Mouse (Mus musculus): ENCODE measurements around the gene Efcab1. TPM values are rescaled to one million over a fixed set of nuclear protein-coding genes. Genes with fewer than 3 reads are reported as not detected.
"Not testable (repeated sequence)": the region's sequence is repeated elsewhere in the genome, so short reads cannot be mapped to it uniquely, and the experiment has no call there.

The Efcab1 gene
- polyA plus RNA-seq, 1 experiment from 2014 or later, result 1.2 TPM

DNA sequence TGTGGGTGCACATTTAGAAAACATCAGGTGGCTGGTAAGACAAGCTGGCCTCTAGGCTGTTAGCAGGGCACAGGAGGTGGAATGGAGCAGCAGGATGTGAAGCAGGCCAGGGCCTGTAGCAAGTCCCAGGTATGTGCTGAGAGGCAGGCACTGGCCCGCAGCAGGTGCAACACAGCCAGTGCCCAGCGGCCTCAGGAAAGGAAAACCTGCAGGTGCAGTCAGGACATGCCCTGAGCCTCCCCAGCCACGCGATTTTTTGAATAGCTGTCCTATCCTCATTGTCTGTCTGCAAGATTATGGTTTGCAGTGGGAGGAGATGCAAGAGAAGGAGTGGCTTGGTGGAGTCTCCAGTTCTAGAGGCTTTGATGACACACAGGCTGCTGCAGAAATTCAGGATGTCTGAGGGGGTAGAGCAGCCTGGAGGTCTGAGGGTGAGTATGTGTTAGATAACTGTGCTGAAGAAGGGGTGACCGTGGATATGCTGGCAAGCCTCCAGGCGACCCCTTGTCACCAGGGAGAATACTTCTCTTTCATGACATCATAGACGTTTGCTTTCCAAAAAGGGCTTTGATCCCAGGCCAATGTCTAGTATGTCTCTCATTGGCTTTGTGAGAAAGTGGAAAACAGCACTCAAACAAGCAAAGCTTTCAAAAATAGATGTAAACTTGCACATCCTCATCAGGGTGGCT, 30.2 kb downstream of the Efcab1 start:
- WGBS, result 59% methylated on average over 7 of the region's 7 CpGs
- not testable (repeated sequence) for H3K9ac ChIP-seq (ENCODE audit: low read depth, low read length); H3K36me3 ChIP-seq (ENCODE audit: control insufficient read depth, insufficient read depth, low read length); H3K4me2 ChIP-seq; H3K4me1 ChIP-seq (replicated peaks; ENCODE audit: control insufficient read depth, insufficient read depth, low read length); ATAC-seq (replicated peaks; ENCODE audit: low FRiP score); H3K27me3 ChIP-seq (replicated peaks; ENCODE audit: control insufficient read depth, insufficient read depth, low read length); H3K9me3 ChIP-seq (ENCODE audit: control insufficient read depth, low read length); H3K27ac ChIP-seq (ENCODE audit: low read depth, low read length); H3K4me3 ChIP-seq (ENCODE audit: low read depth, low read length); DNase-seq (ENCODE audit: low spot score)

DNA sequence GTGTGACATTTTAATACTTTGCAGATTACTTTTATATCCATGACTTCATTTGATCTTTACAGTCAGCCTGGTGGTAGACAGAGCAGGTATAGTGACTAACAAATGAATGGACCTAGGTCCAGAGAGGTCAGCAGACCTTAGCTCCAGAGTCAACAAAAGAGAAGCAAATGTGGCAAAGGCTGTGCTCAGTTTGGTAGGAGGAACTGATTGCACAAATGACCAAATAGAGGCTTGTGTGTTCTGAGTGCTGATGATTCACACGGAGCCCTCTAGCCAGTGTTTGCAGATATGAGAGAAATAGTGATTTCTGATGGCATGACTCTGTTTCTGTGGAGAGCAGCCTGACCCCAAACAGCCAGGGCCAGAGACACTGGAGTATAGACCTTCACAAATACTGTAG, 33.1 kb downstream of the Efcab1 start:
- ATAC-seq (replicated peaks; ENCODE audit: low FRiP score) (peak; percentile 74), DNase-seq (ENCODE audit: low spot score) (no peak)
- H3K9me3 ChIP-seq (ENCODE audit: control insufficient read depth, low read length), result no peaks in the 10 kb centered on the region
- H3K9ac ChIP-seq (ENCODE audit: low read depth, low read length), result no peak overlapping the region
- H3K4me2 ChIP-seq, result no peak overlapping the region
- H3K36me3 ChIP-seq (ENCODE audit: control insufficient read depth, insufficient read depth, low read length), result no peaks in the 10 kb centered on the region
- 53% methylated on average over 1 of the region's 1 CpGs for WGBS
- no peak overlapping the region for H3K4me3 ChIP-seq (ENCODE audit: low read depth, low read length)
- no peaks in the 10 kb centered on the region for H3K4me1 ChIP-seq (replicated peaks; ENCODE audit: control insufficient read depth, insufficient read depth, low read length)
- no peak overlapping the region for H3K27ac ChIP-seq (ENCODE audit: low read depth, low read length)
- no peaks in the 10 kb centered on the region for H3K27me3 ChIP-seq (replicated peaks; ENCODE audit: control insufficient read depth, insufficient read depth, low read length)

DNA sequence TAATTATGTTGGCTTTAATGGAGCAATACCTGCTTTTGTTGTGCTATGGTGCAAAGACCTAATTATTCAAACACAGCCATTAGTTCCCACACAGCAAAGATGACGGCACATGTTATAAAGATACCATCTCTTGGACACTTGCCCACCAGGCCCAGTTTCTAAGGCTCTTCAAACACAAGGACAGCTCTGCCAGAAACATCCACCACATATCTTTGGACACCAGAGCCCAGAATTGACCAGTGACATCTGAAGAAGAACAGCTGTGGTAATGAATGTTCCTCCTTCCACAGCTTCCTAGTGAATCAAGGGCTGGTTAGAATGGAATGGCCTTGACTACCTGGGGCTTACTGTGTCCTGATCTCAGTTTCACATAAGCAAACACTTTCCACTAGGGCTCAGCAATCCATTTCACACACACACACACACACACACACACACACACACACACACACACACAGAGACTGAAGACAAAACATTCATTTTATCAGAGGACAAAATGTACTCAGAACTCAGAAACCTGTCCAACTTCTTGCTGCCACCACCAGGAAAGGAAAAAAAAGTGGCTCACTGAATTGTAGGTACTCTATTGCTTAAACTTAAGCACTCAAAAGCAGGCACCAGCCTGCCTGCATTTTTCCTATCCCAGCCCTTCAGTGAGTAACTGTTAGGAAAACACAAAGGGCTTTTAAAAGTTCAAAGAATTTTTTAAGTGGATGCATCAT, 33.7 kb downstream of the Efcab1 start:
- Histone ChIP-seq H3K9me3 (ENCODE audit: control insufficient read depth, low read length) (no peaks in the 10 kb centered on the region), H3K4me3 (ENCODE audit: low read depth, low read length) (no peak overlapping the region), H3K27me3 (replicated peaks; ENCODE audit: control insufficient read depth, insufficient read depth, low read length) (no peaks in the 10 kb centered on the region), H3K4me1 (replicated peaks; ENCODE audit: control insufficient read depth, insufficient read depth, low read length) (no peaks in the 10 kb centered on the region), H3K4me2 (no peak overlapping the region), H3K9ac (ENCODE audit: low read depth, low read length) (no peak overlapping the region), H3K36me3 (ENCODE audit: control insufficient read depth, insufficient read depth, low read length) (no peaks in the 10 kb centered on the region), H3K27ac (ENCODE audit: low read depth, low read length) (no peak overlapping the region)
- DNase-seq (ENCODE audit: low spot score) (no peak), ATAC-seq (replicated peaks; ENCODE audit: low FRiP score) (no peak)
- WGBS, result 63% methylated on average over 1 of the region's 1 CpGs

DNA sequence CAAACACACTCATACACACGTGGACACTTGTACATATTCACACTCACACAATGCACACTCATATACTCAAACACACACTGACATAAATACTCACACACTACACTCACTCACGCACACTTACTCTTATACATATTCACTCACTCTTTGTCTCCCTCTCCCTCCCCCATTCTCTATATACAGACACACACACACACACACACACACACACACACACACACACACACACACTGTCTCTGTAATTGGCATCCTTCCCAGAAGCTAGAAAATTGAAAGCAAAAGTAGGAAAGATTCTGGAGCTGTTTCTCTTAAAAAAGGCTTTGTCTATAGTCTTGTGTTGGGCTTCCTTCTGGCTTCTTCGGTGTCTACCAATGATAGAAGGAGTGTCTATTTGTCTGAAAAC, 34.5 kb downstream of the Efcab1 start:
- DNase-seq (ENCODE audit: low spot score) (no peak), ATAC-seq (replicated peaks; ENCODE audit: low FRiP score) (no peak)
- Histone ChIP-seq H3K9ac (ENCODE audit: low read depth, low read length) (no peak overlapping the region), H3K9me3 (ENCODE audit: control insufficient read depth, low read length) (no peaks in the 10 kb centered on the region), H3K27me3 (replicated peaks; ENCODE audit: control insufficient read depth, insufficient read depth, low read length) (no peaks in the 10 kb centered on the region), H3K4me3 (ENCODE audit: low read depth, low read length) (no peak overlapping the region), H3K4me1 (replicated peaks; ENCODE audit: control insufficient read depth, insufficient read depth, low read length) (no peaks in the 10 kb centered on the region), H3K4me2 (no peak overlapping the region), H3K27ac (ENCODE audit: low read depth, low read length) (no peak overlapping the region), H3K36me3 (ENCODE audit: control insufficient read depth, insufficient read depth, low read length) (no peaks in the 10 kb centered on the region)
- WGBS, result 71% methylated on average over 3 of the region's 3 CpGs

DNA sequence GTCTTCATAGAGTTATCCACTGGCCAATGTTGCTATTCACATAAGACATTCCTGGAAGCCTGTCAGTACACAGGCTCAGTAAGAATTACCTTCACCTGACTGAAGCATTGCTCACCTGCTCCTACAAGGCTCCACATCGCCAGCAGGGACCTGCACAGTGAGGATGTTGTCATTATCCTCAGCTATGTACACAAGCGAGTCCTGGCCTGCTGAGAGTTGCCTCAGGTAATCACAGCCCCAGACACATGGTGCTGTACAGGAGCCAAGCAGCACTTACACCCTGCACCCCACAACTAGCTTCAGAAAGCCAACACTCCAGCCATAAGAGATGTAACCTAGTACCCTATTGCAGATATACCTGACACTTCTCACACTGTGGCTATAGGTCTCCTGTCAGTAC, 37.1 kb downstream of the Efcab1 start:
- no peak overlapping the region for H3K4me2 ChIP-seq
- 55% methylated on average over 2 of the region's 2 CpGs for WGBS

DNA sequence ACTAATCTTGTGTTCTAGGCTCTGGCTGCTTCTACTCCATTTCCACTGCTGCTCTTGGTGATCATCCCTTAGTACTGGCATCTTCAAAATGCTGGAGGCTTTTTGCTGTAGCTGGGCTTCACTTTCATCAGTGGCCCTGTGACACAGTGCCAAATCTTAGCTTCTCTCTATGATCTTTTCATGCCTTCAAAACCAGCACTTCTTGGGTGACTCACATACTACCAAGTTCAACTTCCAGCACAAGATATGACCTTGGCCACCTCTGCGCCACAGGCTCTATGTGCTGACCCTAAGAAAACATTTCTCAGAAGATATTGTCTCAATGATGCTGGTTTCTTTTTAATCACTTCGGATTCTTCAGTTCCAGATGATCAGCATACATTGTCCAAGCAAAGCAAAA, 41.2 kb downstream of the Efcab1 start:
- not testable (repeated sequence) for DNase-seq (ENCODE audit: low spot score)

More for the DNA sequence above, 37.1 kb downstream of the Efcab1 start:
- Histone ChIP-seq H3K9ac (ENCODE audit: low read depth, low read length) (no peak overlapping the region), H3K9me3 (ENCODE audit: control insufficient read depth, low read length) (no peaks in the 10 kb centered on the region), H3K27me3 (replicated peaks; ENCODE audit: control insufficient read depth, insufficient read depth, low read length) (no peaks in the 10 kb centered on the region), H3K36me3 (ENCODE audit: control insufficient read depth, insufficient read depth, low read length) (no peaks in the 10 kb centered on the region), H3K4me3 (ENCODE audit: low read depth, low read length) (no peak overlapping the region), H3K27ac (ENCODE audit: low read depth, low read length) (no peak overlapping the region), H3K4me1 (replicated peaks; ENCODE audit: control insufficient read depth, insufficient read depth, low read length) (no peaks in the 10 kb centered on the region)
- no peak for ATAC-seq (replicated peaks; ENCODE audit: low FRiP score)
- no peak for DNase-seq (ENCODE audit: low spot score)

DNA sequence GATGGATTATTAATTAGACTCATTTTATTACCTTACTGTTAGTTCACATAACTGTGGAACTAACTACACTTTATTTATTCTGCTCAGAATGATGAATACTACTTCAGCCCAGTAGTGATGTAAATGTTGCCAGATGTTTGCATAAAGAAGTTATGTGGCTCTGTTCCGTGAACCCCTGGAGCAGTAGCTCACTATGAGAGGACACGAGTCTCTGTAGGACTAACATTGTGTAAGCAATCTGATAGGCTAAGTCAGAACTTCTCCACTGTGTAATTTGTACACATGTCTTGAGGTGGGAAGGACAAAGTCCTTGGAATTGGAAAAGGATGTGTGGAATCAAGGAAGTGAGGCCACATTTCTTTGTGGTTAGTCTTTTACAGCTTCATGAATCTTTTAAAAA, 45.5 kb downstream of the Efcab1 start:
- no peak overlapping the region for H3K9ac ChIP-seq (ENCODE audit: low read depth, low read length)
- no peak overlapping the region for H3K4me2 ChIP-seq
- no peak overlapping the region for H3K4me3 ChIP-seq (ENCODE audit: low read depth, low read length)
- DNase-seq (ENCODE audit: low spot score) (no peak), ATAC-seq (replicated peaks; ENCODE audit: low FRiP score) (no peak)
- no peaks in the 10 kb centered on the region for H3K9me3 ChIP-seq (ENCODE audit: control insufficient read depth, low read length)
- WGBS, result 78% methylated on average over 2 of the region's 2 CpGs
- H3K27ac ChIP-seq (ENCODE audit: low read depth, low read length), result no peak overlapping the region
- H3K36me3 ChIP-seq (ENCODE audit: control insufficient read depth, insufficient read depth, low read length), result no peaks in the 10 kb centered on the region
- no peaks in the 10 kb centered on the region for H3K27me3 ChIP-seq (replicated peaks; ENCODE audit: control insufficient read depth, insufficient read depth, low read length)
- no peaks in the 10 kb centered on the region for H3K4me1 ChIP-seq (replicated peaks; ENCODE audit: control insufficient read depth, insufficient read depth, low read length)

More for the DNA sequence above, 41.2 kb downstream of the Efcab1 start:
- H3K27me3 ChIP-seq (replicated peaks; ENCODE audit: control insufficient read depth, insufficient read depth, low read length); ATAC-seq (replicated peaks; ENCODE audit: low FRiP score); H3K36me3 ChIP-seq (ENCODE audit: control insufficient read depth, insufficient read depth, low read length); H3K9me3 ChIP-seq (ENCODE audit: control insufficient read depth, low read length); H3K9ac ChIP-seq (ENCODE audit: low read depth, low read length); H3K27ac ChIP-seq (ENCODE audit: low read depth, low read length); H3K4me3 ChIP-seq (ENCODE audit: low read depth, low read length); H3K4me1 ChIP-seq (replicated peaks; ENCODE audit: control insufficient read depth, insufficient read depth, low read length); H3K4me2 ChIP-seq: not testable (repeated sequence)
- WGBS, result 80% methylated on average over 2 of the region's 2 CpGs

DNA sequence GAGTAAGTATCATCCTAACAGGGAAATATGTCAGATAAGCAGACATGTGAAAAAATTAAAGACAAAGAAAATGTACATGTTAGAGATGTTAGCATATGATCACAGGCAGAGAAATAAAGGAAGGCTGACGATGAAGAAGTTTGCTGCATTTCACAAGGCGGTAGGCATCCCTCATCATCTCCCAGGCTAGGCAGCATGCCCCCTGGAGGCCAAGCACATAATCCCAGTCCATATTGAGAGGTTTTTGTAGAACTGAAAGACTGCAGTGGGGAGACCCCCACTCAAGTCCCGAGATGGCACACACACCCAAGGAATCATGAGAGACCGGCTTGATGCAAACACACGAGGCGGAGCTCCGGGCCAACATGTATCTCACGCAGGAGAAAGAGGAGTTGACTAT, 53.3 kb downstream of the Efcab1 start:
- no peaks in the 10 kb centered on the region for H3K27me3 ChIP-seq (replicated peaks; ENCODE audit: control insufficient read depth, insufficient read depth, low read length)
- DNase-seq (ENCODE audit: low spot score) (no peak), ATAC-seq (replicated peaks; ENCODE audit: low FRiP score) (no peak)
- no peak overlapping the region for H3K27ac ChIP-seq (ENCODE audit: low read depth, low read length)
- no peaks in the 10 kb centered on the region for H3K4me1 ChIP-seq (replicated peaks; ENCODE audit: control insufficient read depth, insufficient read depth, low read length)
- no peaks in the 10 kb centered on the region for H3K36me3 ChIP-seq (ENCODE audit: control insufficient read depth, insufficient read depth, low read length)
- no peak overlapping the region for H3K4me2 ChIP-seq
- WGBS, result 90% methylated on average over 8 of the region's 8 CpGs
- no peaks in the 10 kb centered on the region for H3K9me3 ChIP-seq (ENCODE audit: control insufficient read depth, low read length)
- H3K4me3 ChIP-seq (ENCODE audit: low read depth, low read length), result no peak overlapping the region
- no peak overlapping the region for H3K9ac ChIP-seq (ENCODE audit: low read depth, low read length)

DNA sequence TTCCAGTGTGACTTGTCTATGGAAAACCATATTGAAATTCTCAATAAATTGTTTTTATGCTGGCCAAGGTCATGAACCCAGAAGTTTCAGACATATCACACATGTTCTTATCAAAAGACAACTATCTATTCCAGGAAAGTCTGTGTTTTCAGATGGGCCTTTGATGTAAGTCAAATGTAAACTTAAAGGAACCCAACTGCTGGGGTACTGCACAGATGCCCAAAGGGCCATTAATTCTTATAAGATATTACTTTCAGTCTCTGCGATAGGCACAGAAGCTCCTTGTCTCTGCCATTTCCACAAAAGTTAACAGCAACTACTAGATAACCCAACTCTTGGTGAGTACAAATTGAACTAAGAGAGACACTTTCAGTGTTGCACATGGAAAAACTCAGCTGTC, 67.3 kb downstream of the Efcab1 start:
- ATAC-seq (replicated peaks; ENCODE audit: low FRiP score), result no peak
- Histone ChIP-seq H3K36me3 (ENCODE audit: control insufficient read depth, insufficient read depth, low read length) (no peaks in the 10 kb centered on the region), H3K9me3 (ENCODE audit: control insufficient read depth, low read length) (no peaks in the 10 kb centered on the region), H3K4me2 (no peak overlapping the region), H3K9ac (ENCODE audit: low read depth, low read length) (no peak overlapping the region), H3K27me3 (replicated peaks; ENCODE audit: control insufficient read depth, insufficient read depth, low read length) (no peaks in the 10 kb centered on the region), H3K27ac (ENCODE audit: low read depth, low read length) (no peak overlapping the region), H3K4me3 (ENCODE audit: low read depth, low read length) (no peak overlapping the region), H3K4me1 (replicated peaks; ENCODE audit: control insufficient read depth, insufficient read depth, low read length) (no peaks in the 10 kb centered on the region)
- no peak for DNase-seq (ENCODE audit: low spot score)
- WGBS, result 76% methylated on average over 1 of the region's 1 CpGs
